Mouse (Mus musculus) ES-E14 (cell line): ENCODE results near the gene Vipas39.

Experiments
- CHD2 ChIP-seq: IDR thresholded peaks from 2 replicates; pipeline ENCODE4 v1.6.1; 2014; ENCODE audit warnings: mild to moderate bottlenecking, low read depth, low read length, inconsistent platforms
- MAFK ChIP-seq: IDR thresholded peaks from 2 replicates; pipeline ENCODE4 v1.6.1; 2014; ENCODE audit warnings: mild to moderate bottlenecking, low read depth, low read length, inconsistent platforms; ENCODE audit not compliant: insufficient read depth

DNA sequence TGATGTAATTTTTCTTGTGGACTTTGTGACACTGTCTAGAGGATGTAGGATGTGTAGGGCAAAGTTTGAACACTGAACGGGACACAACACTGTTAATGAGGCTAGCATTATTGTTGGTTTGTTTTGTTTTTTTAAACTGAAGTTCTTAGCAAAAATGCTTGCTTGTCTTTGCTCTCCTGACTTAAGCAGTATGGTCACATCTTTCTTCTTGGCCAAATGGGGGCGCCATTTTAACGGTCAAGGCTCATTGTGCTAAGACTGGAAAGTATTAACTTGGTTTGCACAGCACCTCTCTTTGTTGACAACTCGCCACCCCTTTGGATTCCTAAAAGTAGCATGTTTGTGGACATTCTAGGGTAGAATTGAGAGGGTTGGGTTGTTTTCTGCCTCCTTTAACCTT lies 1.6 kb upstream of the Vipas39 start:
- TF ChIP-seq CHD2 (no peak), MAFK (no peak)
